Mouse (Mus musculus) kidney, embryonic 14.5 days (tissue): ENCODE measurements around the gene Copz2. TPM values are rescaled to one million over a fixed set of nuclear protein-coding genes. Genes with fewer than 3 reads are reported as not detected.

Source experiments
- ATAC-seq: fragments of 200-750 bp; cut with Nextera tagmentation; 2 replicates; pipeline ENCODE4 v1.8.0; 2017; ENCODE audit warnings: moderate number of reproducible peaks, mild to moderate bottlenecking, moderate TSS enrichment, moderate library complexity; ENCODE audit not compliant: low FRiP score, low TSS enrichment
- H3K27ac ChIP-seq: fragments of 300-500 bp; sonication (generic); 2 replicates; pipeline ENCODE4 v1.5.1; 2014; ENCODE audit warnings: low read depth, mild to moderate bottlenecking, low read length, moderate library complexity, mixed read lengths
- H3K27me3 ChIP-seq: fragments of 300-500 bp; sonication (generic); 2 replicates; pipeline ENCODE4 v1.6.1; 2014; ENCODE audit warnings: mild to moderate bottlenecking, low read length; ENCODE audit not compliant: control insufficient read depth, insufficient read depth
- H3K36me3 ChIP-seq: fragments of 300-500 bp; sonication (generic); 2 replicates; pipeline ENCODE4 v1.6.1; 2014; ENCODE audit warnings: low read length, mixed read lengths; ENCODE audit not compliant: control insufficient read depth, insufficient read depth
- H3K4me1 ChIP-seq: fragments of 300-500 bp; sonication (generic); 2 replicates; pipeline ENCODE4 v1.6.1; 2014; ENCODE audit warnings: low read length, mixed read lengths; ENCODE audit not compliant: control insufficient read depth, insufficient read depth
- H3K4me2 ChIP-seq: fragments of 300-500 bp; sonication (generic); replicated peaks from 2 replicates; pipeline ENCODE4 v1.6.1; 2014; ENCODE audit warnings: low read depth, mild to moderate bottlenecking, low read length
- H3K4me3 ChIP-seq: fragments of 300-500 bp; sonication (generic); 2 replicates; pipeline ENCODE4 v1.5.1; 2014; ENCODE audit warnings: mild to moderate bottlenecking, low read length
- H3K9ac ChIP-seq: fragments of 300-500 bp; sonication (generic); 2 replicates; pipeline ENCODE4 v1.6.1; 2014; ENCODE audit warnings: low read depth, mild to moderate bottlenecking, low read length, moderate library complexity
- H3K9me3 ChIP-seq: fragments of 300-500 bp; sonication (generic); 2 replicates; pipeline ENCODE4 v1.6.1; 2016; ENCODE audit warnings: low read length; ENCODE audit not compliant: control insufficient read depth
- WGBS: fragments of 180-500 bp; shearing (Covaris S2); extraction: QIAGEN DNeasy Blood & Tissue Kit; methylation state at CpG from one replicate; pipeline ENCODE4 v1.1.7; 2014; 5-methylcytosine and 5-hydroxymethylcytosine counted together
- polyA plus RNA-seq: library from polyadenylated mRNA; unstranded; fragments of >200 nt; fragmentation: Nextera tagmentation; extraction: Ambion mirVana; gene quantifications from 2 replicates; pipeline ENCODE4 v1.2.1, GENCODE M21; 2014

Gene Copz2
- polyA plus RNA-seq, 1 experiment from 2014 or later: 106 TPM

DNA sequence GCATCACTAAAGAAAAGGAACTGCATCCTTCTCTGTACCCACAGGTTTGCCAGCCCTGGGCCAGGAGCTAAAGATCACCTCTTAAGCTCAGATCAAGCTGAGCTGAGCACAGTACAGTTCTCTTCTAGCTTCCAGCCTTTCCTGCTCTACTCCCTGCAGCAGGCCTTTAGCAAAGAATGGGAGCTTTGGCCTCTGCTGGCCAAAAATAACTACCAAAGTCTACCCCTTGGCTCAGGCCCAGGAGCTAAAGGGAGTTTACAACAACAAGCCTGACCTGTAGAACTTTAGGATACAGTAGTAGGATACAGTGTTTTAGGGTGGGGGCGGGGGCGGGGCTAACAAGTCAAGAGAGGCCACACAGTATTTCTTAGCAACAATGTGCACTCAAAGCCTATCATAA lies 23.2 kb upstream of the Copz2 start:
- peak overlapping the region; percentile 87 for H3K4me2 ChIP-seq
- WGBS: 46% methylated on average over 2 of the region's 2 CpGs
- H3K9me3 ChIP-seq: no peaks in the 10 kb centered on the region
- no peaks in the 10 kb centered on the region for H3K27me3 ChIP-seq
- no peak for ATAC-seq
- H3K4me1 ChIP-seq: peaks cover 61% of the 10 kb centered on the region
- peak overlapping the region; percentile 40; the same call in 1 of the 2 replicates for H3K9ac ChIP-seq
- no peak overlapping the region; the same call in 1 of the 2 replicates for H3K27ac ChIP-seq
- peaks cover 32% of the 10 kb centered on the region for H3K36me3 ChIP-seq
- H3K4me3 ChIP-seq: peak overlapping the region; percentile 80; the same call in 1 of the 2 replicates

DNA sequence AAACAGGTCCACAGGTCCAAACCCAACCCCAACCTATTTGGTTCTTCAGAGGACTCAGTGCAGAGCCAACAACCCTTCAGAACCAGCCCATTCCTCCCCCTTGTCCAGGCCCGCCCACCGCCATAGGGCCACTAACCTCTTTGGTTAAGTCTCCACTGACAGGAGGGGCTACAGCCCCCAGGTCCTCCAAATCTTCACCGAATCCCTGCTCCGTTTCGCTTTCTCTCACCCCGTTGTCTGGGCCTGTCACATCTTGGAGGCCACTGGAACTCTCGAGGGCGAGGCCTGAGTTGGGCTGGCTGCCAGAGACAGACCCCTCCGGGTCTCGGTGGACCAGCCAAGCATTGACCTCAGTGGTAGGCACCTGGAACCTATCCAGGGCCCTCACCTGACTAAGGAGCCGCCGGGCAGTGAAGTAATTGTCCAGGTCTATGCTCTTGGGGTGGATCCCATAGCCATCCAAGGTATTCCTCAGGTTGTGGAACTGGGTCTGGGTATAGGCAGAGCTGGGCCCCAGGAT lies 22.5 kb upstream of the Copz2 start:
- 0 out of 2 replicates have a peak overlapping the region, but pooled peaks have one; percentile 55 for H3K27ac ChIP-seq
- H3K9ac ChIP-seq: peak overlapping the region; percentile 40
- peak overlapping the region; percentile 87 for H3K4me2 ChIP-seq
- peaks cover 61% of the 10 kb centered on the region for H3K4me1 ChIP-seq
- H3K4me3 ChIP-seq: peak overlapping the region; percentile 80; the same call in 1 of the 2 replicates
- H3K9me3 ChIP-seq: no peaks in the 10 kb centered on the region
- no peak for ATAC-seq
- WGBS: 67% methylated on average over 12 of the region's 12 CpGs
- H3K36me3 ChIP-seq: peaks cover 26% of the 10 kb centered on the region
- H3K27me3 ChIP-seq: no peaks in the 10 kb centered on the region

DNA sequence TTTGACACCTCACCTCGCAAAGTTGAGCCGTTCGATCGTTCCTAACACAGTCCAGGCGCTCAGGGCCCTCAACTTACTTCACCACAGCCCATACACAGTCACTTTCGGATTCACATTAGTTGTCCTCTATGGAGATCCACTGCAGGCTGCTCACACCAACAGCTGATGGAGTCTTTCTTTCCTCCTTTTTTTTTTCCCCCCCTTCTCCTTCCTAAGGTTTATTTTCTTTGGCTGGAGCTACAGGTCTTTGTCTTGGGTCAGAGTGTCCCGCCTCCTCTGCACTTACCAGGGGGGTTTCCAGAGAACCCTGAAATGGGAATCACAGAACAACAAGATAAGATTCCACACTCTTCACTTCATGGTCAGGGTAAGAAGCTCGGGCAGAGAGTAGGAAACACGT lies 21.8 kb upstream of the Copz2 start:
- Histone ChIP-seq H3K4me3 (peak overlapping the region; percentile 80), H3K27ac (no peak overlapping the region), H3K36me3 (peaks cover 20% of the 10 kb centered on the region), H3K4me1 (peaks cover 57% of the 10 kb centered on the region), H3K27me3 (no peaks in the 10 kb centered on the region), H3K4me2 (peak overlapping the region; percentile 87), H3K9me3 (no peaks in the 10 kb centered on the region), H3K9ac (peak overlapping the region; percentile 40; the same call in 1 of the 2 replicates)
- 62% methylated on average over 9 of the region's 9 CpGs for WGBS
- no peak for ATAC-seq

DNA sequence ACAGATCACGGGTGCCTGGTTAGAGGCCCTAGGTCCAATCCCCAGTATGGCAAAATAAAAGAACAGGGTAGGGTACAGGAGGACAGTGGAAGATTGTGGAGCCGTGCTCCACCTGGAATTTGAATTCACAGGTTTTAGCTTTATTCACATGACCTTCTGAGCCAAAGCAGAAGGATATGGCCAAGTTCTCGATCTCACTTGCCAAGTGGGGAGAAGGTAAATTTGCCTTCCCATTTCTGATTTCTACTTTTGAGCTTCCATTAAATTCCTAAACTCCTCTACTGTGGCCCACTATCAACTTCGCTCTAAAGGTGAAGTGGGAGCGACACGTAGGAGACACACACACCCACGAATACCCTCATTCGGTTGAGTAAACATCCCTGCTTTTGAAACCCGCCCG lies 20.8 kb upstream of the Copz2 start:
- Histone ChIP-seq H3K4me3 (peak overlapping the region; percentile 80), H3K9me3 (no peaks in the 10 kb centered on the region), H3K27ac (peak overlapping the region; percentile 100), H3K4me1 (peaks cover 48% of the 10 kb centered on the region), H3K27me3 (no peaks in the 10 kb centered on the region), H3K4me2 (peak overlapping the region; percentile 87), H3K36me3 (peaks cover 20% of the 10 kb centered on the region), H3K9ac (peak overlapping the region; percentile 94)
- ATAC-seq: no peak
- 12% methylated on average over 10 of the region's 10 CpGs for WGBS

DNA sequence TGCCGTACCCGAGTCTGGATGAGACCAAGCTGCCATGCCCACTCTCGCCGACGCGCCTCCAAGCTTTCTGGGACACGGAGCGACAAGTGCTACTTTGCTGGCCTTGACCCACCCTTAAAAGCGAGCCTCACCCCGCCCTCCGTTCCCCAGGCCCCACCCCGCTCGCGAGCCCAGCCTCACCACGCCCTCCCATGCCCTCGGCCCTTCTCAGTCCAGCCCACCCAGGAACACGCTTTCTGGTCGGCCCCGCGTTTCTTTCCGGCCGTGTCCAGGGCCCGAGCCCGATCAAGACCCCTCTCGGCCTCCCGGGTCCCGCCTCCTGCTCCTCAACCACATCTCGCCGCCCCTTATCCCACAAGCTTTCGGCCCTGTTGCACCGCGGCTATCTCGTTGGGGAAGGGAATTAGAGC lies 20.3 kb upstream of the Copz2 start:
- H3K27ac ChIP-seq: peak overlapping the region; percentile 100
- H3K36me3 ChIP-seq: peaks cover 20% of the 10 kb centered on the region
- H3K9me3 ChIP-seq: no peaks in the 10 kb centered on the region
- no peaks in the 10 kb centered on the region for H3K27me3 ChIP-seq
- H3K4me1 ChIP-seq: peaks cover 44% of the 10 kb centered on the region
- H3K9ac ChIP-seq: peak overlapping the region; percentile 94
- H3K4me2 ChIP-seq: peak overlapping the region; percentile 87
- peak; percentile 74 for ATAC-seq
- peak overlapping the region; percentile 80 for H3K4me3 ChIP-seq
- under 1% methylated on average over 33 of the region's 33 CpGs for WGBS

DNA sequence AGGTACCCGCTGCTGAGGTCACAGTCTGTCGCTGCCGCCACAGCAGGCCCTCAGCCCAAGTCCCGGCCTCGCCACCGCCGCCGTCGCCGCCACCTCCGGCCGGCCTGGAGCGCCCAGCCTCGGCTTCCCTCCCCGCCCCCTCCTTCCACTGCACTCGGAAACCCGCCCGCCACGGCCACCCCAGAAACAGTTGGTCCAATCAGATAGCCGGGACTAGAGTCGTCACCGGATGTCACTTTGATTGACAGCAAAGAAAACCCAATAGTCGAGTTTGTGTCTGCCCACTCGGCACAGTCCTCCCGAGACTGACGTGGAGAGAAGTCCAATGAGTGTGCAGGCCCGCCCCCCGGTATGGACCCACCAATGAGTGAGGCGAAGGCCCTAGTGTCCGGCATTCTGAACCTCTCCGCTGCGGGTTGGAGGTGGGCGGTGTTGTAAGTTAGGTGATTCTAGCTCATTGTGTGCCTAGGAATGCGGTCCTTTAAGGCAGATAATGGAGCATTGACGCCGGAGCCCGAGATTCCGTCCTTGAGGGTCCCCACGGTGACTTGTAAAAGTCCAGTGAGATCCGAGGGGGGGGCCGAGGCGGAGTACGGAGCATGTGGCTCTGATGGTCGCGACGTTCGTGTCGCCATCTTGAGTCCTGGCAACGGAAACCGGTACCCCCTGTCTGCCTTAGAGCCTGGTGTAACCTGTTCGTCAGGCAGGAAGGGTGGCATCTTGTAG lies 19.7 kb upstream of the Copz2 start, which contains the start of gene Nfe2l1:
Gene Nfe2l1, minus strand, starts transcription at position 156 of the 726 bp plus-strand sequence.
- H3K9ac ChIP-seq: peak within 1 kb of the TSS; percentile 94
- under 1% methylated on average over 51 of the region's 51 CpGs for WGBS
- H3K27me3 ChIP-seq: no peaks in the 10 kb centered on the region
- H3K36me3 ChIP-seq: peaks cover 20% of the 10 kb centered on the region
- peak within 1 kb of the TSS; percentile 87 for H3K4me2 ChIP-seq
- H3K4me1 ChIP-seq: peaks cover 39% of the 10 kb centered on the region
- no peaks in the 10 kb centered on the region for H3K9me3 ChIP-seq
- peak within 1 kb of the TSS; percentile 100 for H3K27ac ChIP-seq
- peak within 1 kb of the TSS; percentile 80 for H3K4me3 ChIP-seq
- peak; percentile 99 for ATAC-seq

DNA sequence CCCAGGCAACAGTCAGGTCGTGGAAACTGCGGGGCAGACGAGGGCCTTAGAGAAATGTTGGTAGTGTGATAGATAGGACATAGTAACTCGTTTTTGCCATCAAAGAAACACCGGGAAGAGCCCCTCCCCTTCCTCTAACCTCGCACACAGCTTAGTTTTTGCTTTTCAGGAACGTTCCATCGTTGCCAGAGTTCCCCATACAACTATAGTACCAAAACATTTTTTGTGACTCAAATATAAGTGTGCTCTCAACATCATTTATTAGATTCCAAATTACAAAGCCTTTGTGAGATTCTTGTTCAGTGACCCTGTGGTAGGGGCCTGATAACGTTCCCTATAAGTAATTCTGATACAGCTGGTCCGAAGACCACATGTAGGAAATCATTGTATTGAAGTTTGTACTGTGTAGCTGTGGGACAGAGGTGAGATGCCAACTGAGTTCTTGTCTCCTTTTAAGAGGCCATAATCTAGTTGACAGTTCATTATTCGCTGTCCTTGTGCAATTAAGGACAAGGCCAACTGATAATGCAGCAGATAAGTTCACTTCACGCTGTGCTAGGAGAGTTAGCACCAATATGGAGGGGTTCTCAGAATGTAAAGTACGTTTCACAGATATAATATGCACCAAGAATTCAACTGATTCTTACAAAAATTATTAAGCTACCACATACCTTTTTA lies 19.0 kb upstream of the Copz2 start:
- WGBS: 22% methylated on average over 13 of the region's 13 CpGs
- ATAC-seq: no peak
- Histone ChIP-seq H3K4me1 (peaks cover 32% of the 10 kb centered on the region), H3K36me3 (peaks cover 20% of the 10 kb centered on the region), H3K27me3 (no peaks in the 10 kb centered on the region), H3K4me3 (peak overlapping the region; percentile 80), H3K27ac (peak overlapping the region; percentile 84), H3K4me2 (peak overlapping the region; percentile 53), H3K9ac (peak overlapping the region; percentile 70), H3K9me3 (no peaks in the 10 kb centered on the region)

DNA sequence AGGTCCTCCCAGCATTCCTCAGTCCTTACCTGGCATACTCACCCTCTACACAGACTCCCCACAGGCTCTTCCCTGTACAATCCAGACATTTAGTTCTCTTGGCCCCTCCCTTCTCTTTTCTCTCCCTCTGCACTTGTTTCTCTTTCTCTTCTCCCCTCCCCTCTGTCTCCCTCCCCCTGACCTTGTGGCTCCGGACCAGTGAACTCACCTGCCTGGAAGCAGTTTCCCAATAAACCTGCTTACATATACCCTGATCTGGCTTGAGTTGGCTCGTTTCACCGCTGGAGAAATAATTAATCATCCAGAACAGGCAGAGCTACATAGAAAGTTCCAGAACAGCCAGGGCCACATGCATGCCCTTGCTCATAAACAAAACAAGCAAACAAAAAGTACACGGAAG lies 18.2 kb upstream of the Copz2 start:
- no peak for ATAC-seq
- Histone ChIP-seq H3K4me2 (no peak overlapping the region), H3K9me3 (no peaks in the 10 kb centered on the region), H3K4me3 (no peak overlapping the region), H3K9ac (no peak overlapping the region), H3K4me1 (peaks cover 23% of the 10 kb centered on the region), H3K27me3 (no peaks in the 10 kb centered on the region), H3K27ac (peak overlapping the region; percentile 39; the same call in 1 of the 2 replicates), H3K36me3 (peaks cover 12% of the 10 kb centered on the region)
- WGBS: 39% methylated on average over 4 of the region's 4 CpGs
